Mouse (Mus musculus): Measurements from ENCODE around the gene Spats1.

DNA sequence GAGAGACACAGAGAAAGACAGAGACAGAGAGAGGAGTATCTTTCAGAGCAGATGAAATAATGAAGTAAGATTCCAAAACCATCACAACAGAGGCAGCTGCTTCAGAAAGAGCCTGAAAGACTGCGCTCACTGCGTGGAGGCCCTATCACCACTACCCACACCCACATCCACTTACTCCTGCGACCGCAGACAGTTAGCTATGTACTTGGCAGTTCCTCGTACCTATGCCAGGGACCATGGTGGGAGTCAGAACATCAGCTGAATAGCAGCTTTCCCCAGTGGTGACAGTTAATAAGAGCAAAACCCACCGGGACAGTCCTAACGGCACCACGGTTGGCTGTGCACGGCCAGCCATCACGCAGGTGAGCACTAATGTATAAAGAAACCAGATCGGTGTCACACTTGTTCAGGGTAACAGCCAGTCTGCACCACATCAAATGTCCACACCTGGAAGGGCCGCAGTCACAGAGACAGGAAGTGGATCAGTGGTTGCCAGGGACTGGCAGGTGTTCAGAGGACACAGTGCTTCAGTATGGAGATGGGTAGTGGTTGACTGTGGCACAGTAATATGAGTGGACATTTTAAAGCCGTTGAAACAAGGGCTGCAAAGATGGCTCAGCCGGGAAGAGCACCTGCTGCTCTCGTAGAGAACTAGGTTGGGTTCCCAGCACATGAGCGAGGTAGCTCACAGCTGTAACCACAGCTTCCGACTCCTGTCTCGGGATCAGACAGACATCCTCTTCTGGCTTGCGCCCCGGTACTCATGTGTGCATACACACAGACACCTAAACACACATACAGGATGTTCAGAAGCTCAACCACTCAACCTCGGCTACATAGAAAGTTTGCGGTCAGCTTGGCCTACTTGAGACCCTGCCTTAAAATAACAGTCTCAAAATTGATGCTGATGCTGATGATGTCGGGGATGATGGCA, 13.4 kb upstream of the Spats1 start:
- TF ChIP-seq POLR2A (IDR thresholded peaks at IDR 0.05; ENCODE audit: borderline replicate concordance, extremely low read depth, low read depth, low read length) = no peak
- no peak for TF ChIP-seq CTCF (IDR thresholded peaks at IDR 0.05; ENCODE audit: insufficient read depth, low read length)
